Mouse (Mus musculus) brain, embryonic 14.5 days (tissue): ENCODE measurements around the gene Dstn.

ENCODE experiments used
- CTCF ChIP-seq: fragments of 200-500 bp; IDR thresholded peaks from 2 replicates; pipeline ENCODE4 v1.5.1; 2012; ENCODE audit warnings: inconsistent platforms, mild to moderate bottlenecking, moderate library complexity, borderline replicate concordance; ENCODE audit not compliant: insufficient read depth, insufficient read length; ENCODE audit errors: extremely low read depth
- POLR2A ChIP-seq: fragments of 200-500 bp; IDR thresholded peaks from 2 replicates; pipeline ENCODE4 v1.6.1; 2012; ENCODE audit warnings: mild to moderate bottlenecking, inconsistent platforms, borderline replicate concordance; ENCODE audit not compliant: poor library complexity, insufficient read depth, insufficient read length, severe bottlenecking; ENCODE audit errors: extremely low read depth

DNA sequence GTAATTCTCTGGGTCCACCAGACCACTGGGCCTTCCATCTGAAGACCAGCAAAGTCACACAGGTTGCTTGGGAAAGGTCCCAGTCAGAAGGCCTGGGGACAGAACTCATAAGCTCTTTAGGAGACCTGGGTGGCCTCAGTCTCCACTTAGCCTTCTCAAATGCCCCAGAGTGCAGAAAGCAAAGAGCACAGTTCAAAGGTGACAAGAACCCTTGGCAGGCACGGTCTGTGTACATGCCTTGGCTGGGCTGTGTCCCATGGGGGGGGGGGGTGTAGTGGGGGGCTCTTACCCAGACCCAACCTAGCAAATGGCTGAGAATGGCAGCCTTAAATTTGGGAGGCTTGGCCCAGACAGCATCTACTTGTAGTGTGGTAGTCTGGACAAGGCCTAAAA is 35.9 kb downstream of the Dstn start:
- TF ChIP-seq CTCF (no peak), POLR2A (no peak)
